Mouse (Mus musculus) limb, embryonic 11.5 days (tissue): Measurements from ENCODE around the gene Mtr. TPM values are rescaled to one million over a fixed set of nuclear protein-coding genes. Genes with fewer than 3 reads are reported as not detected.

Source experiments
- ATAC-seq: fragments of 200-750 bp; cut with Nextera tagmentation; 2 replicates; pipeline ENCODE4 v1.8.0; 2017; ENCODE audit warnings: low read depth; ENCODE audit not compliant: insufficient number of reproducible peaks, low FRiP score, low TSS enrichment
- DNase-seq: peaks from one replicate; pipeline ENCODE4 v3.0.0-alpha.2; 2015; ENCODE audit warnings: low spot score
- H3K27ac ChIP-seq: fragments of 300-500 bp; sonication (generic); replicated peaks from 2 replicates; pipeline ENCODE4 v1.5.1; 2014; ENCODE audit warnings: low read depth, mild to moderate bottlenecking, low read length
- H3K27me3 ChIP-seq: fragments of 300-500 bp; sonication (generic); 2 replicates; pipeline ENCODE4 v1.6.1; 2014; ENCODE audit warnings: mild to moderate bottlenecking, low read length, mixed read lengths; ENCODE audit not compliant: control insufficient read depth, insufficient read depth
- H3K36me3 ChIP-seq: fragments of 300-500 bp; sonication (generic); 2 replicates; pipeline ENCODE4 v1.6.1; 2014; ENCODE audit warnings: mild to moderate bottlenecking, low read length, moderate library complexity, mixed read lengths; ENCODE audit not compliant: control insufficient read depth, insufficient read depth
- H3K4me1 ChIP-seq: fragments of 300-500 bp; sonication (generic); 2 replicates; pipeline ENCODE4 v1.6.1; 2014; ENCODE audit warnings: low read length, mixed read lengths; ENCODE audit not compliant: control insufficient read depth, insufficient read depth
- H3K4me2 ChIP-seq: fragments of 300-500 bp; sonication (generic); 2 replicates; pipeline ENCODE4 v1.6.1; 2014; ENCODE audit warnings: low read depth, mild to moderate bottlenecking, moderate library complexity; ENCODE audit not compliant: severe bottlenecking
- H3K4me3 ChIP-seq: fragments of 300-500 bp; sonication (generic); 2 replicates; pipeline ENCODE4 v1.5.1; 2014; ENCODE audit warnings: low read depth, low read length
- H3K9ac ChIP-seq: fragments of 300-500 bp; sonication (generic); 2 replicates; pipeline ENCODE4 v1.6.1; 2014; ENCODE audit warnings: mild to moderate bottlenecking, low read length
- H3K9me3 ChIP-seq: fragments of 300-500 bp; sonication (generic); 2 replicates; pipeline ENCODE4 v1.6.1; 2016; ENCODE audit warnings: low read length; ENCODE audit not compliant: control insufficient read depth
- WGBS: fragments of 180-500 bp; shearing (Covaris S2); extraction: QIAGEN DNeasy Blood & Tissue Kit; methylation state at CpG from one replicate; pipeline ENCODE4 v1.1.7; 2014; 5-methylcytosine and 5-hydroxymethylcytosine counted together
- polyA plus RNA-seq: library from polyadenylated mRNA; unstranded; fragments of >200 nt; fragmentation: Nextera tagmentation; extraction: Ambion mirVana; gene quantifications from 2 replicates; pipeline ENCODE4 v1.2.1, GENCODE M21; 2014

Gene Mtr
- polyA plus RNA-seq, 1 experiment from 2014 or later, result 21.4 TPM

- DNase-seq (no peak), ATAC-seq (no peak)
- Histone ChIP-seq H3K36me3 (no peaks in the 10 kb centered on the region), H3K4me1 (no peaks in the 10 kb centered on the region), H3K4me2 (no peak overlapping the region), H3K27me3 (no peaks in the 10 kb centered on the region), H3K9ac (no peak overlapping the region), H3K9me3 (no peaks in the 10 kb centered on the region), H3K4me3 (no peak overlapping the region), H3K27ac (no peak overlapping the region)
- 90% methylated on average over 11 of the region's 11 CpGs for WGBS
Measured at GRCm38 (mm10) chr13:12284528-12284927, 26.6 kb upstream of the Mtr start.

GRCm38 (mm10) chr13:12283826-12284225 is 25.9 kb upstream of the Mtr start:
- Histone ChIP-seq H3K4me1 (no peaks in the 10 kb centered on the region), H3K36me3 (no peaks in the 10 kb centered on the region), H3K9me3 (no peaks in the 10 kb centered on the region), H3K27me3 (no peaks in the 10 kb centered on the region), H3K27ac (no peak overlapping the region), H3K9ac (no peak overlapping the region), H3K4me3 (no peak overlapping the region), H3K4me2 (no peak overlapping the region)
- 82% methylated on average over 3 of the region's 3 CpGs for WGBS
- ATAC-seq, result no peak
- DNase-seq, result no peak

- WGBS, result 89% methylated on average over 6 of the region's 6 CpGs
- H3K27me3 ChIP-seq, result no peaks in the 10 kb centered on the region
- H3K36me3 ChIP-seq, result no peaks in the 10 kb centered on the region
- DNase-seq (no peak), ATAC-seq (no peak)
- H3K4me2 ChIP-seq, result no peak overlapping the region
- no peak overlapping the region for H3K9ac ChIP-seq
- H3K4me3 ChIP-seq, result no peak overlapping the region
- H3K27ac ChIP-seq, result no peak overlapping the region
- H3K9me3 ChIP-seq, result no peaks in the 10 kb centered on the region
- no peaks in the 10 kb centered on the region for H3K4me1 ChIP-seq
Measured at GRCm38 (mm10) chr13:12274721-12275120, 16.8 kb upstream of the Mtr start.

- ATAC-seq (no peak), DNase-seq (no peak)
- H3K4me2 ChIP-seq, result no peak overlapping the region
- no peaks in the 10 kb centered on the region for H3K9me3 ChIP-seq
- 89% methylated on average over 4 of the region's 4 CpGs for WGBS
- H3K4me3 ChIP-seq, result no peak overlapping the region
- no peaks in the 10 kb centered on the region for H3K27me3 ChIP-seq
- H3K36me3 ChIP-seq, result no peaks in the 10 kb centered on the region
- H3K27ac ChIP-seq, result no peak overlapping the region
- no peaks in the 10 kb centered on the region for H3K4me1 ChIP-seq
- no peak overlapping the region for H3K9ac ChIP-seq
Measured at GRCm38 (mm10) chr13:12274220-12274619, 16.3 kb upstream of the Mtr start.

GRCm38 (mm10) chr13:12272953-12273352 is 15.0 kb upstream of the Mtr start:
- WGBS, result 59% methylated on average over 3 of the region's 3 CpGs
- H3K4me2 ChIP-seq, result no peak overlapping the region
- H3K4me1 ChIP-seq, result no peaks in the 10 kb centered on the region

GRCm38 (mm10) chr13:12267971-12268370 is 10.1 kb upstream of the Mtr start:
- ATAC-seq, result peak; percentile 8; the same call in 1 of the 2 replicates

More at GRCm38 (mm10) chr13:12272953-12273352, 15.0 kb upstream of the Mtr start:
- H3K36me3 ChIP-seq, result no peaks in the 10 kb centered on the region
- peak; percentile 34 for DNase-seq
- no peak for ATAC-seq
- no peaks in the 10 kb centered on the region for H3K27me3 ChIP-seq
- H3K9ac ChIP-seq, result no peak overlapping the region
- no peaks in the 10 kb centered on the region for H3K9me3 ChIP-seq
- no peak overlapping the region for H3K4me3 ChIP-seq
- no peak overlapping the region for H3K27ac ChIP-seq

GRCm38 (mm10) chr13:12267097-12267496 is 9.2 kb upstream of the Mtr start:
- 35% methylated on average over 3 of the region's 3 CpGs for WGBS
- ATAC-seq, result no peak
- H3K27ac ChIP-seq, result no peak overlapping the region

More at GRCm38 (mm10) chr13:12267971-12268370, 10.1 kb upstream of the Mtr start:
- Histone ChIP-seq H3K27ac (no peak overlapping the region), H3K4me1 (no peaks in the 10 kb centered on the region), H3K9me3 (no peaks in the 10 kb centered on the region), H3K4me2 (no peak overlapping the region), H3K9ac (no peak overlapping the region), H3K27me3 (no peaks in the 10 kb centered on the region), H3K4me3 (no peak overlapping the region), H3K36me3 (no peaks in the 10 kb centered on the region)
- 91% methylated on average over 3 of the region's 3 CpGs for WGBS
- DNase-seq, result no peak

GRCm38 (mm10) chr13:12263996-12264395 is 6.1 kb upstream of the Mtr start:
- no peaks in the 10 kb centered on the region for H3K27me3 ChIP-seq
- 76% methylated on average over 6 of the region's 6 CpGs for WGBS
- DNase-seq (no peak), ATAC-seq (no peak)
- H3K4me3 ChIP-seq, result no peak overlapping the region
- H3K4me1 ChIP-seq, result no peaks in the 10 kb centered on the region
- H3K4me2 ChIP-seq, result no peak overlapping the region
- H3K9me3 ChIP-seq, result no peaks in the 10 kb centered on the region
- H3K36me3 ChIP-seq, result no peaks in the 10 kb centered on the region
- no peak overlapping the region for H3K27ac ChIP-seq
- no peak overlapping the region for H3K9ac ChIP-seq

More at GRCm38 (mm10) chr13:12267097-12267496, 9.2 kb upstream of the Mtr start:
- Histone ChIP-seq H3K27me3 (no peaks in the 10 kb centered on the region), H3K9ac (no peak overlapping the region), H3K4me1 (no peaks in the 10 kb centered on the region), H3K36me3 (no peaks in the 10 kb centered on the region), H3K9me3 (no peaks in the 10 kb centered on the region), H3K4me2 (no peak overlapping the region), H3K4me3 (no peak overlapping the region)
- DNase-seq, result peak; percentile 24

- H3K4me1 ChIP-seq, result no peaks in the 10 kb centered on the region
- no peaks in the 10 kb centered on the region for H3K9me3 ChIP-seq
- H3K27ac ChIP-seq, result no peak overlapping the region
- no peak overlapping the region for H3K4me2 ChIP-seq
- H3K4me3 ChIP-seq, result no peak overlapping the region
- no peak overlapping the region for H3K9ac ChIP-seq
- no peaks in the 10 kb centered on the region for H3K36me3 ChIP-seq
- DNase-seq (no peak), ATAC-seq (no peak)
- no peaks in the 10 kb centered on the region for H3K27me3 ChIP-seq
Measured at GRCm38 (mm10) chr13:12261505-12261904, 3.6 kb upstream of the Mtr start.
